Mouse (Mus musculus): ENCODE measurements around the gene Zfp652. TPM values are rescaled to one million over a fixed set of nuclear protein-coding genes. Genes with fewer than 3 reads are reported as not detected.
"Not testable (repeated sequence)": the region's sequence is repeated elsewhere in the genome, so short reads cannot be mapped to it uniquely, and the experiment has no call there.

The Zfp652 gene
- polyA plus RNA-seq, 1 experiment from 2014 or later = 28.4 TPM

DNA sequence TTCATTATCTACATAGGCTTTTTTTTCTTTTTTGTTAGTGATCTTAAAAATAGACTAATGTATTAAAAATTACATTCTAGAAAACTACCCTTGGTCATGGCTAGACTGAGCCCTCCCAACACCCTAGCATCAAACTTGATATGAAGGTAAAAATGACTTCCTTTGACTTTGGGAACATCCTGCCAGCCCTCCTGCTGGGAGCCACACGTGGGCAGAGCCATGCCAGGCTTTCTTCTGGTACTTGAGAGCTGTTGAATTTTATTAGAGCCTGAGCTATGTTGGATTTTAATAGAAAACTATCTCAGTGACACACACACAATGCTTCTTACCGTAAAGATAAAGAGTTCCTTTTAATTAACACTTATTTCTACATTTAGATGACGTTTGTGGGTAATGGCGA lies 34.3 kb downstream of the Zfp652 start:
- H3K27ac ChIP-seq = no peak overlapping the region
- no peaks in the 10 kb centered on the region for H3K9me3 ChIP-seq
- WGBS = 69% methylated on average over 4 of the region's 4 CpGs
- no peak overlapping the region for H3K4me2 ChIP-seq
- no peak for ATAC-seq (replicated peaks)
- H3K27me3 ChIP-seq (replicated peaks) = no peaks in the 10 kb centered on the region
- H3K4me1 ChIP-seq = 0 out of 2 replicates have a peak, but pooled peaks cover 2% of the 10 kb centered on the region
- no peak overlapping the region for H3K9ac ChIP-seq
- 0 out of 2 replicates have a peak, but pooled peaks cover 13% of the 10 kb centered on the region for H3K36me3 ChIP-seq (replicated peaks)
- H3K4me3 ChIP-seq = no peak overlapping the region

DNA sequence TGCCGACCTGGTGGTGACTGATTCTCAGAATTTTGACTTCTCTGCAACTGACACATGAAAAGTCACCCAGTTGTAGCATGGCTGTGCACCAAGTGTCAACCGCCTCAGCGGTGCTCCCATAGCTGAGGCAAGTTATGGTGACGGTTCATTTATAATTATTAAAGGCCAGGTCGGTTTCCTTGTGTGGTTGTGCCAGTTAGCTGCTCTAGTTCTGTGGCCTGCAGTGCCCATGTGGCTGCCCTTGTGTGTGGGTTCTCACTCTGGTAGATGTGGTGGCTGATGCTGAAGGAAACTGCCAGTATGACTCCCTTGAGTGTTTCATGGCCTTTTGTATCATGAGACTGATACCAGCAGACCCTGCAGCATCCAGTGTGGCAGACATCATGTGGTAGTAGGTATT lies 35.9 kb downstream of the Zfp652 start:
- WGBS = 94% methylated on average over 5 of the region's 5 CpGs
- Histone ChIP-seq H3K4me1 (0 out of 2 replicates have a peak, but pooled peaks cover 2% of the 10 kb centered on the region), H3K27me3 (replicated peaks) (no peaks in the 10 kb centered on the region), H3K9me3 (no peaks in the 10 kb centered on the region), H3K27ac (no peak overlapping the region), H3K4me3 (no peak overlapping the region), H3K4me2 (no peak overlapping the region), H3K9ac (no peak overlapping the region), H3K36me3 (replicated peaks) (0 out of 2 replicates have a peak, but pooled peaks cover 13% of the 10 kb centered on the region)
- no peak for ATAC-seq (replicated peaks)

DNA sequence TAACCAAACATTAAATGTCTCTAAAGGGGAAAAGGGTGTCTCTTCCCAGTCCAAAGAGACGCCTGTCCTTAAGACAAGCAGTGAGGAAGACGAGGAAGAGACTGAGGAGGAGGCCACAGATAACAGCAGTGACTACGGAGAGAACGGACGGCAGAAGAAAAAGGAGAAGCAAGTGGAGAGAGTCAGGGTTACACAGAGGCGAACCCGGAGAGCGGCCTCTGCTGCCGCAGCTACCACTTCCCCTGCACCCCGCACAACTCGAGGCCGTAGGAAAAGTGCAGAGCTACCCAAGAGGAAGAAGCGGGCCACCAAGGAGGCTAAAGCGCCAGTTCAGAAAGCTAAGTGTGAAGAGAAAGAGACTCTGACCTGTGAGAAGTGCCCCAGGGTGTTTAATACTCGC lies 37.1 kb downstream of the Zfp652 start:
- H3K27me3 ChIP-seq (replicated peaks) = no peaks in the 10 kb centered on the region
- H3K4me2 ChIP-seq = no peak overlapping the region
- no peak for ATAC-seq (replicated peaks)

DNA sequence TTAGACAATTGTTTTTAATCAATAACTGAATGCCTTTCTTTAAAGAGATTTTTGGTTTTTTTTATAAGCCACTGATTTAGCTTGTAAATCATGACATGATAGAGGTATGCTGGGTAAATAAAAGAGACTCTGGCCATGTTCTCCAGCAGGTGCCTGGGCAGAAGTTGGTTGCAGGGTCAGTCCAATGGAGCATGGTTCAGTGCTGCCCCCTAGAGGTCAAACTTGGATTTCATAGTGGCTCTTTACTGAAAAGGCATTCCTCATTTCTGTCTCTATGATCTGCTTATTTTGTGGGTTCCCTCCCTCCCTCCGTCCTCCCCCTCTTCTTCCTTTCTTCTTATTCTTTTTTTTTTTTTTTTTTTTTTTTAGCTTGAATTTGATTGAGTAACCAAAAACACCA lies 38.5 kb downstream of the Zfp652 start:
- peaks cover 13% of the 10 kb centered on the region; the same call in 1 of the 2 replicates for H3K36me3 ChIP-seq (replicated peaks)

More for the DNA sequence above, 37.1 kb downstream of the Zfp652 start:
- Histone ChIP-seq H3K4me1 (0 out of 2 replicates have a peak, but pooled peaks cover 2% of the 10 kb centered on the region), H3K27ac (no peak overlapping the region), H3K4me3 (no peak overlapping the region), H3K36me3 (replicated peaks) (0 out of 2 replicates have a peak, but pooled peaks cover 11% of the 10 kb centered on the region), H3K9ac (no peak overlapping the region), H3K9me3 (no peaks in the 10 kb centered on the region)
- WGBS = 83% methylated on average over 15 of the region's 15 CpGs

DNA sequence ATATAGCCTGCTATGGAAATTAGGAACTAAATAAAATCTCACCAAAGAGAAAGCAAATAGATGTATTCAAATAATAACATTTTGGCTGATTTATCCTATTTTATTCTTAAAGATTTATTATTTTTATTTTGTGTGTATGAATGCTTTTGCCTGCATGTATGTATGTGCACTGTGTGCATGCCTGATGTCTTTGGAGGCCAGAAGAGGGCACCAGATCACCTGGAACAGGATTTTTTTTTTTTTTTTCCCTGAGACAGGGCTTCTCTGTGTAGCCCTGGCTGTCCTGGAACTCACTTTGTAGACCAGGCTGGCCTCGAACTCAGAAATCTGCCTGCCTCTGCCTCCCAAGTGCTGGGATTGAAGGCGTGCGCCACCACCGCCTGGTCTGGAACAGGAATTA lies 42.7 kb downstream of the Zfp652 start:
- not testable (repeated sequence) for H3K9me3 ChIP-seq; H3K36me3 ChIP-seq (replicated peaks); H3K9ac ChIP-seq; H3K4me2 ChIP-seq; H3K4me3 ChIP-seq; H3K27me3 ChIP-seq (replicated peaks); H3K4me1 ChIP-seq; ATAC-seq (replicated peaks); H3K27ac ChIP-seq
- WGBS = 96% methylated on average over 4 of the region's 4 CpGs

More for the DNA sequence above, 38.5 kb downstream of the Zfp652 start:
- H3K4me2 ChIP-seq = no peak overlapping the region
- no peak overlapping the region for H3K27ac ChIP-seq
- no peaks in the 10 kb centered on the region for H3K9me3 ChIP-seq
- no peak for ATAC-seq (replicated peaks)
- no peak overlapping the region for H3K4me3 ChIP-seq
- H3K27me3 ChIP-seq (replicated peaks) = no peaks in the 10 kb centered on the region
- H3K4me1 ChIP-seq = 0 out of 2 replicates have a peak, but pooled peaks cover 2% of the 10 kb centered on the region
- WGBS = 7% methylated on average over 1 of the region's 1 CpGs
- no peak overlapping the region for H3K9ac ChIP-seq

DNA sequence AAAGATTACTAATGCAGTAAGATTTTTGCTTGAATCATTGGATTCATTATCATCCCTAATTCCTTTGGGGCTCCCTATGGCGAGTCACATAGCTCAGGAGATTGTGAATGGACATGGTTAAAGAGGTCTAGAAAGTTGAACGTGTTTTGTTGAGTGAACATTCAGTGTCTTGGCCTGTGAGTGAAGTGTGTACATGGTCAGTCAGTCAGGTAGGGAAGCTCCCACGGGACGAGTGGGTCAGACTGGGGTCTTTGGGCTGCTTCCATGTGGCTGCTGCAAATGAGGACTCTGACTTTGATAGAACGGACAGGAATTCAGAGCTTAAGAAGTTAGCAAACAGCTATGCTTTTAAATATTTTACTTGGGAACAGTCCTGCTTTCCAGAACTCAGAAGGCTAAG lies 48.0 kb downstream of the Zfp652 start:
- Histone ChIP-seq H3K4me3 (no peak overlapping the region), H3K9ac (no peak overlapping the region), H3K36me3 (replicated peaks) (peaks cover 4% of the 10 kb centered on the region; the same call in 1 of the 2 replicates), H3K27me3 (replicated peaks) (no peaks in the 10 kb centered on the region), H3K27ac (no peak overlapping the region), H3K9me3 (no peaks in the 10 kb centered on the region), H3K4me1 (no peaks in the 10 kb centered on the region), H3K4me2 (no peak overlapping the region)
- 92% methylated on average over 5 of the region's 5 CpGs for WGBS
- no peak for ATAC-seq (replicated peaks)

DNA sequence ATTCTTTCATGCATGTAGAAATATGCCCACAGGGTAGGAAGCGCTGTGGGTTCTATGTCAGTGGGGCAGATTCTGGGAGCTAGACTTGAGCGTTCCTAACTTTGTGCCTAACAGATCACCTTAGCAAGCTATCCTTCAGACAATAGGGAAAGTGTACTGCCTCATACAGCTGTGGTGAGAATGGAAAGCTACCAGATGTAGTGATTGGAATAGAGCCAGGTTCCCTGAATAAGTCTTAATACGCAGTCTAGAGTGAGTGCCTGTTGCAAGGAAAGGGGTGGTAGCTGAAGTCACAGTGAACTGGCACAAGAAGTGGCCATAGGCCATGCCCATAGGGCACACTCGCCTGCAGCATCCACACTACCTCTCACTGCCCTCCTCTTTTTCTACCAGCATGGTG lies 50.5 kb downstream of the Zfp652 start:
- no peak for ATAC-seq (replicated peaks)
- H3K27me3 ChIP-seq (replicated peaks) = no peaks in the 10 kb centered on the region
- H3K4me3 ChIP-seq = no peak overlapping the region
- no peak overlapping the region for H3K27ac ChIP-seq
- H3K4me2 ChIP-seq = no peak overlapping the region
- H3K4me1 ChIP-seq = no peaks in the 10 kb centered on the region
- no peaks in the 10 kb centered on the region for H3K9me3 ChIP-seq
- WGBS = 96% methylated on average over 4 of the region's 4 CpGs
- H3K9ac ChIP-seq = no peak overlapping the region
- H3K36me3 ChIP-seq (replicated peaks) = 0 out of 2 replicates have a peak, but pooled peaks cover 4% of the 10 kb centered on the region

DNA sequence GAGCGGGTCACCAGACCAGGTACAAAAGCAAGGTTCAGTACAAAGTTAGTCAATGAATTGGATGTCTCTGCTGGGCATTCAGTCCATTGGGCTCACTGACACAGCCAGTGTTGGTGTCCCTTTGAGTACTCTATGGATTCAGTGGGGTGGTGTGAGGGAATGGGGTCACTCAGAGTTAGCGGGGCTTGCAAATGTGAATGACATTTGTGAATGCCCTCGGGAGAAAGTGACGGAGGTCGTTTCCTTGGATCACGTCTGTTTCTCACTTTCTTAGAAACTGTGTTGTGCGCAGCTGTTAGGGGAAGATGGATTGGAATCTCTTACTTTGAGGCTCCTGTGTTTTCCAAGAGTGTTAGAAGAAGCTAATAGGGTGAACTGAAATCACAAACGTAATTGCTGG lies 52.3 kb downstream of the Zfp652 start:
- Histone ChIP-seq H3K4me3 (no peak overlapping the region), H3K4me1 (no peaks in the 10 kb centered on the region), H3K27ac (no peak overlapping the region), H3K4me2 (no peak overlapping the region), H3K36me3 (replicated peaks) (0 out of 2 replicates have a peak, but pooled peaks cover 7% of the 10 kb centered on the region), H3K27me3 (replicated peaks) (no peaks in the 10 kb centered on the region), H3K9ac (no peak overlapping the region), H3K9me3 (no peaks in the 10 kb centered on the region)
- ATAC-seq (replicated peaks) = no peak
- 73% methylated on average over 8 of the region's 8 CpGs for WGBS

DNA sequence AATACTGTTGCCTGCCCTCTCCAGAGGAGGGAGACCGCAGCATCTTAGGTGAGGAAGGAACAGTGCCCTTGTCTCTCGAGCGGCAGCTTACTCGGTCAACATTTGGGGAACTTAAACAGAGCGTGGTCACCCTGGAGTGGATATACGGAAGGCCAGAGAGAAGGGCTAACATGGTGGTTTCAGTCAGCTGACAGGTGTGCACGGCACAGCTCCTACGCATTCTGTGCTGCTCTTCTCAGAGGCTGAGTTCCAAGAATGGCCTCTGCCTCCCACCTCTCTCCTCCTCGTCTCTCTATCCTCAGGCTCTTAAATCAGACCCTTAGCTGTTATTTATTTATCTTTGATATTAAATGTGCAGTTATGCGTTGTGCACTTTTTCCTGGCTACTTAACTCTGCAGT lies 52.9 kb downstream of the Zfp652 start:
- ATAC-seq (replicated peaks) = no peak

DNA sequence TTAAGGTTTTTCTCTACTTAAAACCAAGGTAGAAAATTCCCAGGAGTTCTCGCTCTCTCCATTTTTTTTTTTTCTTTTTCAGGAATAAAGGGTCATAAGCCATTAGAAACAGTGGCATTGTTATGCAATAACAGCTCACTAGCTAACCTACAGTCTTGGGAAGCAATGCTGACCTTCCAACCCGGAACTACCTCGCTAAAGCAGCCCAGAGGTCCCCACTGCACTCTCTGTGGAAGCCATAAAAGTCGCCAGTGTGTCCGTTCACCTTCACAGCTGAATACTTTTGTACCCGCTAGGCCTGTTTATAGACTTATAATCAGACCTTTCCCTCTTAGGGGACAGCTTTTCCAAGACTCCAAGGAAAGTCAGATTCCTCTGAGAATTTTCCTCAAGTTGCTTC lies 55.8 kb downstream of the Zfp652 start:
- Histone ChIP-seq H3K36me3 (replicated peaks) (0 out of 2 replicates have a peak, but pooled peaks cover 7% of the 10 kb centered on the region), H3K4me2 (no peak overlapping the region), H3K4me1 (no peaks in the 10 kb centered on the region), H3K9me3 (no peaks in the 10 kb centered on the region), H3K4me3 (no peak overlapping the region), H3K27me3 (replicated peaks) (no peaks in the 10 kb centered on the region), H3K27ac (no peak overlapping the region), H3K9ac (no peak overlapping the region)
- WGBS = 87% methylated on average over 6 of the region's 6 CpGs
- ATAC-seq (replicated peaks) = no peak

More for the DNA sequence above, 52.9 kb downstream of the Zfp652 start:
- Histone ChIP-seq H3K4me2 (no peak overlapping the region), H3K9ac (no peak overlapping the region), H3K27ac (no peak overlapping the region), H3K36me3 (replicated peaks) (0 out of 2 replicates have a peak, but pooled peaks cover 7% of the 10 kb centered on the region), H3K27me3 (replicated peaks) (no peaks in the 10 kb centered on the region), H3K4me3 (no peak overlapping the region), H3K4me1 (no peaks in the 10 kb centered on the region), H3K9me3 (no peaks in the 10 kb centered on the region)
- WGBS = 86% methylated on average over 10 of the region's 10 CpGs

DNA sequence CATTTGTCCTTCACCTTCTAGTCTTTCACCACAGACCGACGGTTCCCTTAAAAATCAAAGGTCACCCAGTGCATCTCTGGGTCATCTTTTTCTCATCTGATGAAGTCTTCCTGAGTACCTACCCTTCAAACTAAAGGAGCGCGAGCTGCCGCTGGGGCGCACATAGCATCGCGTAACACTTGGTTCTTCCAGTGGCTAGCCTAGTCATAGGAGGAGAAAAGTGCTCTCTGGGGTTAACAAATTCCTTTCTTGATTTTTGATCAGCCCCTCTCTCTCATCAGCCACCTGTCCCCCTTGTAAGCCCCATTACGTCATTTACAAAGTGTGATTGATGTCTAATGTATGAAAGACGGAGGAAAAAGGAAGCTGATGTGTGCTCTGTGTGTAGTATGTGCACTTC lies 56.7 kb downstream of the Zfp652 start:
- WGBS = 94% methylated on average over 10 of the region's 10 CpGs
- no peak overlapping the region for H3K4me3 ChIP-seq
- 0 out of 2 replicates have a peak, but pooled peaks cover 3% of the 10 kb centered on the region for H3K36me3 ChIP-seq (replicated peaks)
- no peak for ATAC-seq (replicated peaks)
- no peaks in the 10 kb centered on the region for H3K9me3 ChIP-seq
- H3K27ac ChIP-seq = no peak overlapping the region
- no peaks in the 10 kb centered on the region for H3K27me3 ChIP-seq (replicated peaks)
- H3K4me1 ChIP-seq = no peaks in the 10 kb centered on the region
- no peak overlapping the region for H3K9ac ChIP-seq
- H3K4me2 ChIP-seq = no peak overlapping the region

DNA sequence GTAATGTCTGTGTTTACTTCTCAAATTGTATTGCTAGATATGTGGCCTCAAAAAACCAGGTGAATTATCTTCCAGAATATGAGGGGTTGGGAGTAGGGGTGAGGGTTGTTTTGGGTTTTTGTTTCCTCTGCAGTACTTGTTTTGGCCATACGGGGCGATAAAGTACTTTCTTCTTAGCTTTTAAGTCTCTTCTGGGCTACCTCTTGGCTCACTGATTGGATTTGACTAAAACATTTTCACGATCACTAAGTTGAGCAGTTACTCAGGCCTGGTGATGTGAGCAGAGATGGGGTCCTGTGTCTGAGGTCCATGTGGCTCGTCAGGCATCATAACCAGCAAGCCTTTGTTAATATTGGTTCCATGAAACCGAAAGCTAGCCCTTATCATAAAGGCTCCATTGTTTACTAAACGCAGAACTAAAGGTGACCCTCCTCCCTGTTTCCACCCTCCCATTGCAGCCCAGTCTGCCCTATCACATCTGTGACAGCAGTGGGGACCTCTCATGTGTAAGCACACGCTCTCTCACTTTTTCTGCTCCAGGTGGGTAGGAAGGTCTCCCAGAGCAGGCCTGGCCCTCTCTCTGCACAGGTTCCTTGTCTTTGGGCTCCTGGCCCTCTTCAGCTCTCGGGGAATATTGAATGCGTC lies 58.4 kb downstream of the Zfp652 start:
- 65% methylated on average over 9 of the region's 9 CpGs for WGBS
- ATAC-seq (replicated peaks) = no peak
- Histone ChIP-seq H3K4me2 (no peak overlapping the region), H3K27ac (no peak overlapping the region), H3K9ac (no peak overlapping the region), H3K36me3 (replicated peaks) (0 out of 2 replicates have a peak, but pooled peaks cover 3% of the 10 kb centered on the region), H3K9me3 (no peaks in the 10 kb centered on the region), H3K27me3 (replicated peaks) (no peaks in the 10 kb centered on the region), H3K4me3 (no peak overlapping the region), H3K4me1 (no peaks in the 10 kb centered on the region)

DNA sequence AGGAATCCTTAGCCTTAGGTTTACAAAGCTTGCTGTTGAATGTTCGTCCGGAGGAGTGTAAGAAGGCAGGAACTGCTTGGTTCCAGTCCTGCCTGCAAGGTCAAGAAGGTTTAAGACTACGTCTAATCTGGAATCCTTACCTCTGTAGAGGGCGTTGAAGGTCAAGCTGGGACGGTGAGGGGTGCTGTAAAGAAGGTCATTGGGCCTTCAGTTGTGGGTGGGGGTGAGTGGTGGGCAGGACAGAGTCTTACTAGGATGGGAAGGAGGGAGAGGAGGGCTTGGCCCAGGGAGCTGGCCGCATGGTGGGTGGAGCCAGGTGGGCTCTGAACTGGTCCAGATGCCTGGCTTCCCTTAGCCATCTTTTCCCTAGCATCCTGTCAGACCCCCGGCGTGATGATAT lies 59.2 kb downstream of the Zfp652 start:
- 88% methylated on average over 8 of the region's 8 CpGs for WGBS
- Histone ChIP-seq H3K36me3 (replicated peaks) (0 out of 2 replicates have a peak, but pooled peaks cover 3% of the 10 kb centered on the region), H3K9ac (no peak overlapping the region), H3K9me3 (no peaks in the 10 kb centered on the region), H3K4me2 (no peak overlapping the region), H3K27me3 (replicated peaks) (no peaks in the 10 kb centered on the region), H3K4me1 (no peaks in the 10 kb centered on the region), H3K4me3 (no peak overlapping the region), H3K27ac (no peak overlapping the region)
- ATAC-seq (replicated peaks) = no peak
